Mouse (Mus musculus) right cerebral cortex, postnatal 14 days (tissue): ENCODE results near the gene Olfr1270.
"Not testable (repeated sequence)": the region's sequence is repeated elsewhere in the genome, so short reads cannot be mapped to it uniquely, and the experiment has no call there.

Experiments used
- DNase-seq: peaks from one replicate; pipeline ENCODE4 v3.0.0; 2022

Olfr1270 gene

GRCm38 (mm10) chr2:90152991-90153390, at the start of gene Olfr1270:
Gene Olfr1270, minus strand, starts transcription at chr2:90153091.
- DNase-seq, result no peak

DNA sequence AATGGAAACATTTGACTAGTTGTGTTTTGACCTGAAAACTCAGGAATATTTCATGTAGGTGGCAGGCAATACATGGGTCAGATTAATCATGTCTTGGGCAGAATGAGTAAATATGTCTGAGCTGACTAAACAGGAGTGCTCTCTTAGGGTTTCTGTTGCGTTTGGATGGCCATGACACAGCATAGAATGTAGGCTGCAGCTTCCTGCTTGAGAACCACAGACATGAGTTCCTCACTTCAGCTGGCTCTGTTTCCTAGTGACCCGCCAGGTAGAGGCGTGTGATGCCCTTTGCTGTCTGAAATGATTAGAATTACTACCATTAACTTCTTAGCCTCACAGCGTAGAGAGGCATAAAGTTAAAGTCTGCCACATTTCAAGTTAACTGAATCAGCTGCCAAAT, 46.7 kb upstream of the Olfr1270 start:
- DNase-seq, result not testable (repeated sequence)

DNA sequence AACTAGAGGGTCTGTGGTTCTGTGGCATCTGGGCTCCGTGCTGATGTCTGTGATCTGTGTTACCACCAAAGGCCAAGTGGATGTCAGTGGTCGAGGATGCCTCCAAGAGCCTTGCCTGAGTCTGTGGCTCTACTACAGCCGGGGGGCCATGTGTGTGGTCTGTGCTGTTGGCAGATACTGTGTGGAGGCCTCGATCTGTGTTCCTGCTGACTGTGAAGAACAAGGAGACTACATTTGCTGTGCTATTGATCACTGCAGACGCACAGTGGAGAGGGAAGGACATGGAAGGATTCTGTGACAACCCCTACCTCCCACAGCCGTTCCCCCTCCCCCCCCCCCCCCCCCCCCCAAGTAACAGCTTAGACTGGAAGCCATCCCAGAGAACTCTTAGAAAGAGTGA, 42.4 kb upstream of the Olfr1270 start:
- DNase-seq, result not testable (repeated sequence)

- DNase-seq, result not testable (repeated sequence)
Measured at GRCm38 (mm10) chr2:90194750-90195149, 41.9 kb upstream of the Olfr1270 start.

GRCm38 (mm10) chr2:90187082-90187481, 34.2 kb upstream of the Olfr1270 start:
- not testable (repeated sequence) for DNase-seq

DNA sequence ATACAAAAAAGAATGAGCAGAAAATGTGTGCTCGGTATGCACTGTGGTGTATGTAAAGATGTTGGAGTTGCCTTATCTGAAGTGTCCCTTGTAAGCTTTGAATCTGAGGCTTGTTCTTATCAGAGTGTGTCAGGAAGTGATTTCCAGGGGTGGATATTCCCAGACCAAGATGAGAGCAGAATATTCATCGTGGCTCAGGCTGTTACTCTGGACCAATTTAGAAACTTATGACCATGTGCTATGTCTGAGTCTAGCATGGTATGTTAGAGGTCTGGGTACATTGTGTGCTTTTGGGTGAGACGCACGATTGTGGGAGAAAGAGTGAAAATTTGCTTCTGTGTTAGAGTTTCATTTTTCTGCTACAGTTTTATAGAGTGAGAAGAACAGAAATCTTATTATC, 33.2 kb upstream of the Olfr1270 start:
- DNase-seq, result not testable (repeated sequence)

GRCm38 (mm10) chr2:90153916-90154315, 1.0 kb upstream of the Olfr1270 start:
- DNase-seq, result no peak

GRCm38 (mm10) chr2:90142196-90142595, 10.7 kb downstream of the Olfr1270 start, which contains the start of gene Olfr32:
Gene Olfr32, minus strand, starts transcription at chr2:90142296.
- no peak for DNase-seq

DNA sequence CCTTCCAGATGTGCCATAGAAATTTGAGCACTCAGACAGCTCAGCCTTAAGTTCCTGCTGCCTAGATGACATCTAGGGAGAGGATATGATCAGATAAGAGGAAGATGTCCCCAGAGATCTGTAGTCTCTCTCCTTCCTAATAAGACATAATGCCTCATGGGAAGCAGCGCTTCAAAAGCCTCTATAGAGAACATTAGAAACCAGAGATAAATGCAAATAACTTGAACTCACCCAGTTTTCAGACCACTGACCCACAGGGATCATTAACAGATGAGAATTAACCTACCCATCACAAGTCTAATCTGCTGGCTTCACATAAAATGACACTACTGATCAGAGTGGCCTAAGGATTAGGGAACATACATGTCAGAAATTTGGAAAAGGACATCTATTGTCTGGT, 31.6 kb downstream of the Olfr1270 start, which contains the start of gene Olfr1269:
Gene Olfr1269 (minus strand): TSS at position 101 of the 400 bp plus-strand sequence.
- no peak for DNase-seq
